Mouse (Mus musculus): ENCODE results near the gene Lhfpl5. TPM values are rescaled to one million over a fixed set of nuclear protein-coding genes. Genes with fewer than 3 reads are reported as not detected.
A peak's percentile ranks its signal among the peaks of the same experiment; 100 is the strongest.

Lhfpl5 gene
- 3.5 and 3.9 TPM in 2 replicates for polyA plus RNA-seq (2016; fragmentation: Nextera tagmentation; extraction: Ambion mirVana)

DNA sequence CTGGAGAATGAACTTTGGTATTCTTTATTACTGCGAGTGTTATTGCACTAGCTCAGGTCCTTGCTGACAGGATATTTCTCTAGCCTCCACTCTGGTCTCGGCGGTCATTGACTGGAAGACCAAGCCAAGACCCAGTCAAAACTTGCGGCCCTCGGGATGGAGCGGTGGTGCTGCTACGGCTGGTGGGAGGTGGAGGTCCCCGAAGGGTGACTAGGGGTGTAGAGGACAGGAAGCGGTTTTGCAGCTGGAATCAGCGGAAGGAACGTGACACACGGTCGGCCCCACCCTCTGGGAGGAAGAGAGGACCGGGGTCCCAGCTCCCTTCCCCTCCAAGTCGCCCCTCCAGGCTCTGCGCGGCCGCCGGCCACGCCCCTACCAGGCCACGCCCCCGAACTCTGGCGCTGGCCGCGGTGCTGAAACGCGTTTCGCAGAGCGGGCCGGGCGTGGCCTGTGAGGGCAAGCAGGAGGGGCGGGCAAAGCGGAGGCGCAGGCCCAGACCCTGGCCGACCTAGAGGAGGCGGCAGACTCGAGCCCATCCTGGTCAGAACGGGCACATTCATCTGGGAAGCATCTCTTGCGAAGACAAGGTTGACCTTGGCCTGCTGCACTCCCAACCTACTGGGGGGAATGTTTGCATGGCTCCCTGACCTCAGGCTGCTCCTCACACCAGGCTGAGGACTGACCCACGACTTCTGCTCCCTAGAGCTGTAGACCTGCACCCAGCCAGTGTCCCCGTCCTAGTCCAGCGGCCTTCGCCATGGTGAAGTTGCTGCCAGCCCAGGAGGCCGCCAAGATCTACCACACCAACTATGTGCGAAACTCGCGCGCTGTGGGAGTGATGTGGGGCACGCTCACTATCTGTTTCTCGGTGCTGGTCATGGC, at the start of gene Lhfpl5:
TSS of gene Lhfpl5 (plus strand) at position 398 of the 882 bp plus-strand sequence.
- Histone ChIP-seq H3K27ac (no peak within 1 kb of the TSS), H3K27me3 (replicated peaks) (no peaks in the 10 kb centered on the region; the same call in 1 of the 2 replicates), H3K4me3 (peak within 1 kb of the TSS; percentile 31), H3K9ac (peak within 1 kb of the TSS; percentile 19), H3K9me3 (no peaks in the 10 kb centered on the region), H3K36me3 (no peaks in the 10 kb centered on the region), H3K4me2 (replicated peaks) (peak within 1 kb of the TSS; percentile 61), H3K4me1 (peaks cover 10% of the 10 kb centered on the region)
- ATAC-seq (ENCODE audit: low FRiP score, low read depth), result peak; percentile 71
- 16% methylated on average over 50 of the region's 50 CpGs for WGBS

DNA sequence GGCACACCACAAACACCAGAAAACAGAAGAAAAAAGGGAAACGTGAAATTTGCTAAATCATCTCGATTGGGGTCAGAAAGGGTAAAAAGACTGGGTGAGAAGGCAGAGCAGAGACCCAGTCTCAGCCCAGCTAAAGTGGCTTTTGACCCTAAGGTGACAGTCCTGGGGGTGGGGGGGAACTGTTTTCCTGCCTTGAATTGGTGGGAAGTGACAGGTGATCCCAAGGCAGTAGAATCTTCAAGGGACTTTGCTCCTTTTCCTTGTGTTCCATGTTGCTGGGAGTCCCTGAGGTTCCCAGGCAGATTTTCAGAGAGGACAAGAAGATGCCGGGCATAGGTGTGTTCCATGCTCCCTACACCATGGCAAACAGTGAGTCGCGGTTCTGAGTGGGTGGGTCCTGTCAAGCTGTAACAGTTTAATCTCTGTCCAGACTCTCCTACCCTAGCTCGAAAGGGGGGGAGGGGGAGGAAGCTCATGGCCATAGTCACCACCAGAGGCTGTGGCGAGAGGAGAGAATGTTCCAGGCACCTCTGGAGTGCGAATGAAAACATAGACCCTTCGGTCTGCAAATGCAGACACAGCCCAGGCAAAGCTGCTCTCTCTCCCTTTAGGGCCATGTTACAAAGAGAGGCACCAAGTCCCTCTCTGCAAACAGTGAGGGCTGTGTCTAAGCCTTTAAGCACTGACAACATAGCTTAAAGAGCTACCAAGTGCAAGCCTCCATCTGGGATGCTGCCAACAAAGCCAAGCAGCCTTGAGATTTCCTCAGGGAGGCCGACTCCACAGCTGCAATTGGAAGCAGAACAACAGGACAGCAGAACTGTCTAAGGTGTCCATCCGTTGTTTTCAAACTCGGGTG, 48.0 kb upstream of the Lhfpl5 start:
- no peak overlapping the region for H3K4me3 ChIP-seq
- H3K4me1 ChIP-seq, result peaks cover 4% of the 10 kb centered on the region; the same call in 1 of the 2 replicates
- 54% methylated on average over 12 of the region's 12 CpGs for WGBS
- no peak overlapping the region for H3K9ac ChIP-seq
- no peak overlapping the region for H3K27ac ChIP-seq
- H3K4me2 ChIP-seq (replicated peaks), result 0 out of 2 replicates have a peak overlapping the region, but pooled peaks have one; percentile 2
- no peak for ATAC-seq (ENCODE audit: low FRiP score, low read depth)
- no peaks in the 10 kb centered on the region for H3K36me3 ChIP-seq
- H3K9me3 ChIP-seq, result no peaks in the 10 kb centered on the region
- H3K27me3 ChIP-seq (replicated peaks), result peaks cover 23% of the 10 kb centered on the region

DNA sequence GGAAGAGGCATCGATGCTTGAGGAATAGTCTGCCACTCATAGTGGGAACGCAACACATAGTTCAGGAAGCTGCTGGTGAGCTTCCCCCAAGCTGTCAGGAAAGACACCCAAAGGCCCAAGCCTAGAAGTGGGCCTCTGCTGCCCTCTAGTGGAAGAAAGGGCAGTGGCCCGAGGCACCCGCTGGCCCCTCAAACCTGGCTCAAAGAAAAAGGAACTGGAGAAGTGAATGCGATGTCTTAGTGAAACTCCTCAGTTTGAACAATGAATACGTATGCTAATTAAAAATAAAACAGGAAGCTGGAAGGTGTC, 47.4 kb upstream of the Lhfpl5 start:
- H3K36me3 ChIP-seq, result no peaks in the 10 kb centered on the region
- H3K4me3 ChIP-seq, result no peak overlapping the region
- WGBS, result 6% methylated on average over 6 of the region's 6 CpGs
- no peak overlapping the region for H3K9ac ChIP-seq
- peaks cover 23% of the 10 kb centered on the region for H3K27me3 ChIP-seq (replicated peaks)
- 0 out of 2 replicates have a peak overlapping the region, but pooled peaks have one; percentile 2 for H3K4me2 ChIP-seq (replicated peaks)
- ATAC-seq (ENCODE audit: low FRiP score, low read depth), result no peak
- H3K4me1 ChIP-seq, result peaks cover 4% of the 10 kb centered on the region; the same call in 1 of the 2 replicates
- no peaks in the 10 kb centered on the region for H3K9me3 ChIP-seq
- H3K27ac ChIP-seq, result no peak overlapping the region

DNA sequence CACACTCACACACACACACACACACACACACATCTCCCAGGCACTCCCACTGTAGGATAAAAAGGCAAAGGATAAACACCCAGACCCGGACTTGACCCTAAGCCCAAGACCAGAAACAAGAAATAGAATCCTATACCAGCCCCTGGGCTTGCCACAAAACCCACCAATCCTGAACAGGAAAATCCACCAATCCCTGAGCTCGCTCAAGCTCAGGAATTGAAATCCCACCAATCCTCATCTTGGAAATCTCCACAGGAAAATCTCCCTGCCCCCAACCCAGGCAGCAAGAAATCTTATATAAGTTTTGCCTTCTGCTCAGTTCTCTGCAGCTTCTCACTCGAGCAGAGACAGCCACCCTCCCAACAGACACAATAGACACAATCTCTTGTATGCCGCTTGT, 46.3 kb upstream of the Lhfpl5 start:
- Histone ChIP-seq H3K36me3 (no peaks in the 10 kb centered on the region), H3K4me1 (peaks cover 4% of the 10 kb centered on the region; the same call in 1 of the 2 replicates), H3K27ac (no peak overlapping the region), H3K9me3 (no peaks in the 10 kb centered on the region), H3K9ac (no peak overlapping the region), H3K27me3 (replicated peaks) (peaks cover 17% of the 10 kb centered on the region), H3K4me3 (no peak overlapping the region), H3K4me2 (replicated peaks) (no peak overlapping the region)
- 72% methylated on average over 4 of the region's 4 CpGs for WGBS
- no peak for ATAC-seq (ENCODE audit: low FRiP score, low read depth)

DNA sequence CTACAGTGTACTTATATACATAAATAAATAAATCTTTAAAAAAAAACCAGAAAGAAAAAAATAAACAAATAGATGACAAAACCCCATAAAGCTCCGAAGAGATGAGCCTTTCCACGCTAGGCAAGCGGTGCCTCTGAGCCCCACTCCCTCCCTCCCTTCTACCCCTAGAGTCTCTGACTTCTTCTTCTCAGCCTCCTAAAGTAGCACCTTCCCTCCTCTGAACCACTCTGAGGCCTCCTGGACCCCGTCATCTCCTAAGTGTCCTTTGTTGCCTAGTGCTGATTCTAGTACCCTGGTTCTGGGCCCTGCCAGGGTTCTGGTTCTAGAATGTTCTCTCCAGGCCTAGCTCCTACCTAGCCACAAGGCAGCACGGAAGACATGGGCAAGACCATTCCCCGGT, 44.9 kb upstream of the Lhfpl5 start, which contains the start of gene Armc12:
TSS of gene Armc12 (plus strand) at position 301 of the 400 bp plus-strand sequence.
- Histone ChIP-seq H3K36me3 (no peaks in the 10 kb centered on the region), H3K9me3 (no peaks in the 10 kb centered on the region), H3K27ac (no peak within 1 kb of the TSS), H3K4me3 (no peak within 1 kb of the TSS), H3K27me3 (replicated peaks) (peaks cover 10% of the 10 kb centered on the region), H3K9ac (no peak within 1 kb of the TSS), H3K4me2 (replicated peaks) (peak within 1 kb of the TSS; percentile 34; the same call in 1 of the 2 replicates), H3K4me1 (peaks cover 4% of the 10 kb centered on the region; the same call in 1 of the 2 replicates)
- WGBS, result 86% methylated on average over 6 of the region's 6 CpGs
- ATAC-seq (ENCODE audit: low FRiP score, low read depth), result no peak

DNA sequence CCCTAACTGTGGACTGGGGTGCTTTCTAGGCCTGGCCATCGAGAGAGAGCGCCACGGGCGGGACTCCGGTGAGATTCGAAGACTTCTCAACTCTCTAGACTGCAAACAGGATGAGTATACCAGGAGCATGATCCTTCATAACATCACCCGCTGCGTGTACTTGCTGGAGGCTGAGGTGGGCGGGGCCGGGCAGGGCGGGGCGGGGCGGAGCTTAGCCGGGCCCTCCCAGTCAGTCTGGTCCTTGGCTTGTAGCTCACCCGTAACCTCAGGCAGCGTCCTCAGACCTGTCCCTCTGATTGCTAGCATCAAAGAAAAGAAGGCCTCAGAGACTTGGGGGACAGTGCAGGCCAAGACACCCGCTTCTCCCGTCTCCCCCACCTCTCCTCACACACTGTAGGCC, 43.5 kb upstream of the Lhfpl5 start:
- peaks cover 10% of the 10 kb centered on the region for H3K27me3 ChIP-seq (replicated peaks)
- H3K36me3 ChIP-seq, result no peaks in the 10 kb centered on the region
- H3K27ac ChIP-seq, result no peak overlapping the region
- WGBS, result 8% methylated on average over 18 of the region's 18 CpGs
- H3K9me3 ChIP-seq, result no peaks in the 10 kb centered on the region
- ATAC-seq (ENCODE audit: low FRiP score, low read depth), result no peak
- no peak overlapping the region for H3K4me3 ChIP-seq
- no peak overlapping the region for H3K9ac ChIP-seq
- peaks cover 4% of the 10 kb centered on the region; the same call in 1 of the 2 replicates for H3K4me1 ChIP-seq
- peak overlapping the region; percentile 34 for H3K4me2 ChIP-seq (replicated peaks)

DNA sequence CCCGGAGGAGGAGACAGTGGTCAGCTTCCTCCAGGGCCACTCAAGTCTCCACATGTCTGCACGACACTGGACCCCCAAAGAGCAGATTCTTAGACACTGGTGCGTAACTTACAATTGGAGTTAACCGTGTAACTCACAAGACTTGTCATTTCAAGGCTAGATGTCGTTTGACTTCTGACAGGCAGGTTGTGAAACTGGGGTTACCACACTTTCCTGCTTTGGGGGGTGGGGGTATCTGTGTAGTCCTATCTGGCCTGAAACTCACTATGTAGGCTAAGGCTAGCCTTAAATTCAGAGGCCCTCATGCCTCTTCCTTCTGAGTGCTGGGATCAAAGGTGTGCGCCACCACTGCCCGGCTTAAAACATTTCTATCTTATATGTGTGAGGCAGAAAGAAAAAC, 42.9 kb upstream of the Lhfpl5 start:
- Histone ChIP-seq H3K9me3 (no peaks in the 10 kb centered on the region), H3K9ac (no peak overlapping the region), H3K4me1 (peaks cover 4% of the 10 kb centered on the region; the same call in 1 of the 2 replicates), H3K4me3 (no peak overlapping the region), H3K27ac (no peak overlapping the region), H3K36me3 (no peaks in the 10 kb centered on the region), H3K27me3 (replicated peaks) (peaks cover 10% of the 10 kb centered on the region), H3K4me2 (replicated peaks) (no peak overlapping the region)
- 85% methylated on average over 7 of the region's 7 CpGs for WGBS
- no peak for ATAC-seq (ENCODE audit: low FRiP score, low read depth)

DNA sequence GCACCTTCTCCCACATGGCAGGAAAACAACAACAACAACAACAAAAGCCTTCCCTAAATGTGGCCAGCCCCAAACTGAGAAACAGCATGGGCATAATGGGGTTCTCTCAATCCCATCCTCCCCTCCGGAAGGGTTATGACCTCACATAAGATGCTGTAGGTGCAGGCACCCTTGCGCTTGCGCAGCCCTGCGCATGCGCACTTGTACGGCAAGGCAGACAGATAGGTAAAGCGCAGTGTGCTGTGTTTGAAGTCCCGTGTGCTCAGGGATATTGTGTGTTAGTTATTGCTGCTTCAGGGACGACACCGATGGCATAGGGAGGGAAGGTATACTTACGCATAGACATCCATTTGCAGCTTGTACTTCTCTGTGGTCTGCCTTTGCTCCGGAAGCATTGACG, 42.1 kb upstream of the Lhfpl5 start:
- 90% methylated on average over 13 of the region's 13 CpGs for WGBS
- ATAC-seq (ENCODE audit: low FRiP score, low read depth), result no peak
- Histone ChIP-seq H3K9me3 (0 out of 2 replicates have a peak, but pooled peaks cover under 1% of the 10 kb centered on the region), H3K4me2 (replicated peaks) (no peak overlapping the region), H3K27me3 (replicated peaks) (peaks cover 10% of the 10 kb centered on the region), H3K27ac (no peak overlapping the region), H3K4me3 (no peak overlapping the region), H3K9ac (no peak overlapping the region), H3K36me3 (no peaks in the 10 kb centered on the region), H3K4me1 (peaks cover 4% of the 10 kb centered on the region; the same call in 1 of the 2 replicates)

DNA sequence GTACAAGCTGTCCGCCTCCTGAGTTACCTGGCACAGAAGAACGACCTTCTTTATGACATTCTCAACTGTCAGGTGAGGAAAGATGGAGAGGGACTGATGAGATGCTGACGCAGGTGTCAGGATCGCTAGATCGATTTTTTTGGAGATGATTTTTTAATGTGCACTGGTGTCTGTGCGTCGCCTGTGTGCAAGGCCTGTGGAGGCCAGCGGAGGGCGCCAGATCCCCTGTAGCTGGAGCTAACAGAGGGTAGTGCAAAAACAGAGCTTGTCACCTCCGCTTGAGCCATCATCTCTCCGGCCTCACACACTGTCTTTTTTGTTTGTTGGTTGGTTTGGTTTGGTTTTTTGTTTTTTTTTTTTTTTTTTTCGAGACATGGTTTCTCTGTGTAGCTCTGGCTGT, 37.6 kb upstream of the Lhfpl5 start:
- ATAC-seq (ENCODE audit: low FRiP score, low read depth), result no peak
- H3K36me3 ChIP-seq, result no peaks in the 10 kb centered on the region
- no peak overlapping the region for H3K27ac ChIP-seq
- H3K4me2 ChIP-seq (replicated peaks), result no peak overlapping the region
- no peak overlapping the region for H3K9ac ChIP-seq
- H3K4me3 ChIP-seq, result no peak overlapping the region
- WGBS, result 55% methylated on average over 12 of the region's 12 CpGs
- peaks cover 17% of the 10 kb centered on the region; the same call in 1 of the 2 replicates for H3K9me3 ChIP-seq
- no peaks in the 10 kb centered on the region for H3K27me3 ChIP-seq (replicated peaks)
- H3K4me1 ChIP-seq, result no peaks in the 10 kb centered on the region

DNA sequence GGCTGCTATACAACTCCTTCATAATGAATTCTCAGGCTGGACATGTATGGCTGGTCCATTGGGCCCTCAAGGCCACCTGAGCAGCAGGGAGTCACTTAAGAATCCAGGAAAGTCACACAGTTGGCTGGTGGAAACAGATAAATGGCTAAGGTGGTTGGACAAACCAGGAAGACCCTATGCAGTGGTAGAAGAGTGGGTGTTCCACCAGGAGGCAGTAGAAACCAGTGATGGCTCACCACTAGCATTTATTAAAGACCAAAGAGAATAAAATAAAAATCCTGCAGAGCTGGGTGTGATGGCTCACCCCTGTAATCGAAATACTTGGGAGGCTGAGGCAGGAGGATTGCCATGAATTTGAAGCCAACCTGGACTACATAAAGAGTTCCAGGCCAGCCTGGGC, 28.5 kb upstream of the Lhfpl5 start:
- Histone ChIP-seq H3K4me1 (no peaks in the 10 kb centered on the region), H3K36me3 (no peaks in the 10 kb centered on the region), H3K9me3 (peaks cover 2% of the 10 kb centered on the region; the same call in 1 of the 2 replicates), H3K9ac (no peak overlapping the region), H3K27ac (no peak overlapping the region), H3K4me2 (replicated peaks) (no peak overlapping the region), H3K4me3 (no peak overlapping the region), H3K27me3 (replicated peaks) (no peaks in the 10 kb centered on the region)
- ATAC-seq (ENCODE audit: low FRiP score, low read depth), result no peak
- WGBS, result 100% methylated on average over 1 of the region's 1 CpGs

DNA sequence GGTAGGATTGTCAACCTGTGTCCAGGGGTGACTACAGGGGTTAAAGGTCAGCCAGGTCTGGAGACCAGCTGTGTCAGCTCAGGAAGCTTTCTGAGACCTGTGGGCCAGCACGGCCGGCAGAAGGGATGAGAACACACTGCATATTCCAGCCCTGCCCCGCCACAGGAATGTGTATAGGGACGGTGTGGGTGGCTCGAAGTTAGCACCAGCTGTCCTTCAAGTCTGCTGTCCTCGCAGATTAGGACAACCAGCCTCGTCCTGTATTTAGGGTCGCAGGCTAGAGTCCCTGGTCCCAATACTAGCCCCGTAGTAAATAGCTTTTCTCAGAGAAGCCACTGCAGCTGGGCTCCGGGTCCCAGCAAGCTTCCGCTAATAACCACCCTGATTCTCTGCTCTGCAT, 26.9 kb upstream of the Lhfpl5 start:
- H3K4me1 ChIP-seq, result no peaks in the 10 kb centered on the region
- no peak overlapping the region for H3K4me2 ChIP-seq (replicated peaks)
- H3K9ac ChIP-seq, result no peak overlapping the region
- H3K27me3 ChIP-seq (replicated peaks), result no peaks in the 10 kb centered on the region
- no peak overlapping the region for H3K4me3 ChIP-seq
- no peak for ATAC-seq (ENCODE audit: low FRiP score, low read depth)
- H3K9me3 ChIP-seq, result no peaks in the 10 kb centered on the region
- 67% methylated on average over 11 of the region's 11 CpGs for WGBS
- H3K27ac ChIP-seq, result no peak overlapping the region
- H3K36me3 ChIP-seq, result no peaks in the 10 kb centered on the region

DNA sequence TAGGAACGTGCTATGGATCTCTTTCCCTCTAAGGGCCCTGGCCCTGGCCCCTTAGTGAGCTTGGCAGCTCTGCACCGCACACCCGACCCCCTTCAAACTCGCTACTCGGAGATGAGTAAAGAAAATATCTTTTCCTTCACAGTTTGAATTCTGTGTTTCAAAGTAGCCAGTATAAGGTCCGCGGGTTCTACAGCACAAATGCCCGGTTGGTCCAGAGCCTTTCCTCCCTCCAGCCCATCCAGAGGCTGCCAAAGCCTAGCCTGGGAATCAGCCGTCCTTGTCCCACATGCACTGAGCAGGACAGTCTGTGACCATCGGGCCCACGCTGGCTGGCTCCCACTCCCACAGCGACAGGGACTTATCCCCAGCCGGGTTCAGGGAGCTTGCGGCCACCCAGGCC, 26.3 kb upstream of the Lhfpl5 start, which contains the start of gene Clpsl2:
TSS of gene Clpsl2 (plus strand) at position 301 of the 400 bp plus-strand sequence.
- ATAC-seq (ENCODE audit: low FRiP score, low read depth), result no peak
- 81% methylated on average over 14 of the region's 14 CpGs for WGBS
- no peaks in the 10 kb centered on the region for H3K36me3 ChIP-seq

More for the DNA sequence above, 26.3 kb upstream of the Lhfpl5 start, which contains the start of gene Clpsl2:
- no peaks in the 10 kb centered on the region for H3K9me3 ChIP-seq
- H3K4me1 ChIP-seq, result no peaks in the 10 kb centered on the region
- H3K27ac ChIP-seq, result no peak within 1 kb of the TSS
- H3K27me3 ChIP-seq (replicated peaks), result no peaks in the 10 kb centered on the region
- no peak within 1 kb of the TSS for H3K4me2 ChIP-seq (replicated peaks)
- no peak within 1 kb of the TSS for H3K9ac ChIP-seq
- H3K4me3 ChIP-seq, result no peak within 1 kb of the TSS

All from neural tube, embryonic 12.5 days (tissue).